Mouse (Mus musculus) lung, postnatal 0 days (tissue): Measurements from ENCODE around the gene Smc3. TPM values are rescaled to one million over a fixed set of nuclear protein-coding genes. Genes with fewer than 3 reads are reported as not detected.
"Not testable (repeated sequence)": the region's sequence is repeated elsewhere in the genome, so short reads cannot be mapped to it uniquely, and the experiment has no call there.

Experiments used
- ATAC-seq: fragments of 200-750 bp; cut with Nextera tagmentation; 2 replicates; pipeline ENCODE4 v1.8.0; 2017; ENCODE audit warnings: moderate library complexity
- DNase-seq: peaks from one replicate; pipeline ENCODE4 v3.0.0-alpha.2; 2016; ENCODE audit warnings: low spot score
- H3K27ac ChIP-seq: fragments of 300-500 bp; sonication (generic); 2 replicates; pipeline ENCODE4 v1.5.1; 2014; ENCODE audit warnings: antibody characterized with exemption, mild to moderate bottlenecking, low read length, mixed read lengths
- H3K27me3 ChIP-seq: fragments of 300-500 bp; sonication (generic); replicated peaks from 2 replicates; pipeline ENCODE4 v1.6.1; 2014; ENCODE audit warnings: low read length, mixed read lengths; ENCODE audit not compliant: insufficient read depth
- H3K36me3 ChIP-seq: fragments of 300-500 bp; sonication (generic); 2 replicates; pipeline ENCODE4 v1.6.1; 2014; ENCODE audit warnings: low read length, mixed read lengths; ENCODE audit not compliant: insufficient read depth
- H3K4me1 ChIP-seq: fragments of 300-500 bp; sonication (generic); 2 replicates; pipeline ENCODE4 v1.6.1; 2014; ENCODE audit warnings: antibody characterized with exemption, low read depth, low read length, mixed read lengths; ENCODE audit not compliant: insufficient read depth
- H3K4me2 ChIP-seq: fragments of 300-500 bp; sonication (generic); replicated peaks from 2 replicates; pipeline ENCODE4 v1.6.1; 2014; ENCODE audit warnings: low read depth, mild to moderate bottlenecking, low read length, moderate library complexity, mixed read lengths
- H3K4me3 ChIP-seq: fragments of 300-500 bp; sonication (generic); 2 replicates; pipeline ENCODE4 v1.5.1; 2014; ENCODE audit warnings: low read depth, low read length
- H3K9ac ChIP-seq: fragments of 300-500 bp; sonication (generic); replicated peaks from 2 replicates; pipeline ENCODE4 v1.6.1; 2014; ENCODE audit warnings: low read depth, mild to moderate bottlenecking
- H3K9me3 ChIP-seq: fragments of 300-500 bp; sonication (generic); 2 replicates; pipeline ENCODE4 v1.6.1; 2016; ENCODE audit warnings: low read length, mixed read lengths
- CTCF ChIP-seq: IDR thresholded peaks from 2 replicates; pipeline ENCODE4 v1.5.1; 2016; ENCODE audit warnings: antibody characterized with exemption, mild to moderate bottlenecking
- EP300 ChIP-seq: IDR thresholded peaks from 2 replicates; pipeline ENCODE4 v1.6.1; 2016; ENCODE audit warnings: antibody characterized with exemption, mild to moderate bottlenecking, control low read depth
- WGBS: fragments of 180-500 bp; shearing (Covaris S2); extraction: QIAGEN DNeasy Blood & Tissue Kit; methylation state at CpG from one replicate; pipeline ENCODE4 v1.1.7; 2014; 5-methylcytosine and 5-hydroxymethylcytosine counted together
- polyA plus RNA-seq: library from polyadenylated mRNA; unstranded; fragments of >200 nt; fragmentation: Nextera tagmentation; extraction: Ambion mirVana; gene quantifications from 2 replicates; pipeline ENCODE4 v1.2.1, GENCODE M21; 2015

The Smc3 gene
- polyA plus RNA-seq, 1 experiment from 2014 or later, result 32.8 TPM

DNA sequence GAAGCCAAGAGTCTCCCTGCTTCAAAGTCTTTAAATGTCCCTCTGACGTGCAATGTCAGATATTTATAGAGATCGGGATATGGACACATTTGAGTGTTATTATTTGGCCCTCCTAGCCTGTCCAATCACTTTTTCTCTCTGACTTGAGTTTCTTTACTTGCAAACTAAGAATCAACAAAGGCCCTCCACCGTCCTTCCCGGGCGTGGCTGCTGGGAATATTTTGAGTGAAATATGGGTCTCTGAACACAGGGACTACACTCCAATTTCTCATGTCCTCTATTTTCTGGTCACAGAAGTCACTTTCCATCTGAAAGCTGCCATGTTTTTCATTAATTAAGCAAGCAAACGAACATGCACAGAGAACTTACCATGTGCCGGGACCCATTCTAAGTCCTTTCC lies 25.7 kb upstream of the Smc3 start:
- Histone ChIP-seq H3K4me2 (no peak overlapping the region), H3K4me3 (no peak overlapping the region), H3K9me3 (no peaks in the 10 kb centered on the region), H3K27me3 (no peaks in the 10 kb centered on the region), H3K27ac (no peak overlapping the region), H3K4me1 (no peaks in the 10 kb centered on the region), H3K36me3 (no peaks in the 10 kb centered on the region), H3K9ac (no peak overlapping the region)
- DNase-seq, result no peak
- WGBS, result 80% methylated on average over 7 of the region's 7 CpGs
- no peak for ATAC-seq
- TF ChIP-seq EP300 (no peak), CTCF (no peak)

- DNase-seq (no peak), ATAC-seq (peak; percentile 8; the same call in 1 of the 2 replicates)
- Histone ChIP-seq H3K27ac (no peak overlapping the region), H3K4me3 (no peak overlapping the region), H3K9me3 (no peaks in the 10 kb centered on the region), H3K4me2 (no peak overlapping the region; the same call in 1 of the 2 replicates), H3K27me3 (no peaks in the 10 kb centered on the region), H3K36me3 (no peaks in the 10 kb centered on the region), H3K4me1 (no peaks in the 10 kb centered on the region), H3K9ac (no peak overlapping the region)
- no peak for TF ChIP-seq EP300
- TF ChIP-seq CTCF, result no peak
- WGBS, result 72% methylated on average over 4 of the region's 4 CpGs
Measured at GRCm38 (mm10) chr19:53575296-53576010, 24.7 kb upstream of the Smc3 start.

DNA sequence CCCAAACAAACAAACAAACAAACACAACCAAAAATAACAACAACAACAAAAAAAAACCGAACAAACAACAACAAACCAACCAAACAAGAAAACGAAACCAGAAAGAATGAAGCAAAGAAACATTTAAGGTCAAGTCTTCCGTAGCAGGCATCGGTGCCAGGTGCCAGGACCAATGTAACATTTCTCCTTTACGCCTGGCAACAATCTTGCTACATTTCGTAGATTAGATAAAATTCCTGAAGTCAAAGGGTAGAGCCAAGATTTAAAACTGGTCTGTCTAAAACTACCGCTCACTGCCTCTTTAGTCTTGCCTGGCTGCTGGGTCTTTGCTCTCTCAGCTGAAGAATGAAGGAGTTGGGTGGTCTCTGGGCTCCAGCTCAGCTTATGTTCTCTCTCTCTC lies 24.1 kb upstream of the Smc3 start:
- no peak for TF ChIP-seq CTCF
- 0 out of 2 replicates have a peak, but pooled peaks have one; percentile 42 for TF ChIP-seq EP300
- peak; percentile 56 for DNase-seq
- 33% methylated on average over 7 of the region's 7 CpGs for WGBS

DNA sequence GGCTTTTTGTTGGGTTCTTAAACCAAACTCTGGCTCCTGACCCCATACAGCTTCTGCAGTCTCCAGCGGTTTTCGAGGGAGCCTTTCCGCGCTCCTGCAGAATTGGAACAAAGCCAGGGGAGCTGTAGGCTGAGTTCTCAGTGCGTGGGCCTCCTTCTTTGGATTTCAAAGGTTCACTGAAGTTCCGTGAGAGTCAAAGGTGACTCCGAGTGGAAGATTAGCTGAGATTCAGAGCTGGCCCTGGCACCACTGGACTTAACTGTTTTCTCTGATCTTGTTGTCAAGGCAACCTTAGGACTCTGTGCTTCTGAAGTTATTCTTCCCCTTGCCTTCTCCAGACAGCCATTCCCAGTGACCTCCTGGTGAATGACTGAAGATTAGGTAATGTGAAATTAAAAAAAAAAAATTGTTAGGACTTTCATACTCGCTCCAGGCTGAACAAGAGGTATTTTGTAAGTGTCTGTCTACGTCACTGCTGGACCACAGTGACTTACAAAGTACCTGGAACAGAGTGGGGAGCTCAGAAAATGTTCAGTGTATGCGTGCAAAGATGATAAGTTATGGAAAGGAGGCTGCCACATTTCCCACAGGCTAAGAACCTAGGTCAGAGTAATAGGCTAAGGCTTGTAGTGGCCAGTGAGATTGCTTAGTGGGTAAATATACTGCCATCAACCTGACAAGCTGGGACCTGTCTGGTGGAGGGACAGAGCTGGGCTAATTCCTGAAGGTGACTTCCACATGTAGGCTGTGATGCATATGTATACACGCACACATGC lies 23.0 kb upstream of the Smc3 start:
- Histone ChIP-seq H3K9ac (no peak overlapping the region), H3K27me3 (no peaks in the 10 kb centered on the region), H3K4me2 (no peak overlapping the region), H3K27ac (no peak overlapping the region), H3K36me3 (no peaks in the 10 kb centered on the region), H3K9me3 (no peaks in the 10 kb centered on the region), H3K4me3 (no peak overlapping the region), H3K4me1 (no peaks in the 10 kb centered on the region)
- TF ChIP-seq CTCF, result no peak
- no peak for TF ChIP-seq EP300
- DNase-seq (peak; percentile 36), ATAC-seq (peak; percentile 19; the same call in 1 of the 2 replicates)
- WGBS, result 33% methylated on average over 11 of the region's 11 CpGs

More for the DNA sequence above, 24.1 kb upstream of the Smc3 start:
- no peak overlapping the region for H3K27ac ChIP-seq
- no peak overlapping the region for H3K9ac ChIP-seq
- H3K4me3 ChIP-seq, result no peak overlapping the region
- H3K36me3 ChIP-seq, result no peaks in the 10 kb centered on the region
- H3K4me2 ChIP-seq, result peak overlapping the region; percentile 25
- H3K27me3 ChIP-seq, result no peaks in the 10 kb centered on the region
- H3K9me3 ChIP-seq, result no peaks in the 10 kb centered on the region
- no peaks in the 10 kb centered on the region for H3K4me1 ChIP-seq
- no peak for ATAC-seq

DNA sequence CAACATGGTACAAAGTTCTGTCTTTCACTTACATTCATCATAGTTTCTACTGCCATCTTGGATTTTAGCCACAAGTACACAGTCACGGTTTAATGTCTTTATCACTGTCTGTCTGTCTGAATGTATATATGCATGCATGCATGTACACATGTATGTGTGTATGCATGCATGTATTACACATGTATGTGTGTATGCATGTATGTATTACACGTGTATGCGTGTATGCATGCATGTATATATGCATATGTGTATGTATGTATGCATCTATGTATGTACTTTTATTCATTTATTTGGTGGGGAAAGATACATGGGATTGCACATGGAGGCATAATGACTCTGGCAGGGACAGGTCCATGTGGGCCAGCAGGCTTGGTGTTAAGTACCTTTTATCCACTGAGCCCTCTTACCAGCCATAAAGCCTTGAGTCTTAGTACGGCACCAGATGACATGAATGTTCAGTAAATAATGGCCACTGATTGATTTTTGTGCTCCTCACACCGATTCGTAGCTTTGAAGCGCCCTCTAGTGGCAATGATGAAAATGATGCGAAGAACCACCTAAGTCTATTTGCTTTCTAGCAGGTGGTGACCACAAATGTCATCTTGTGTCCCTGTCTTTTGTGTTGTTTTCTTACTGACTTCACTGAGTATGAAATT lies 21.5 kb upstream of the Smc3 start:
- ATAC-seq (peak; percentile 55; the same call in 1 of the 2 replicates), DNase-seq (peak; percentile 81)
- no peak overlapping the region for H3K27ac ChIP-seq
- TF ChIP-seq EP300, result no peak
- TF ChIP-seq CTCF, result peak; percentile 91
- no peak overlapping the region for H3K4me2 ChIP-seq
- no peaks in the 10 kb centered on the region for H3K9me3 ChIP-seq
- H3K4me1 ChIP-seq, result no peaks in the 10 kb centered on the region
- no peaks in the 10 kb centered on the region for H3K36me3 ChIP-seq
- H3K27me3 ChIP-seq, result no peaks in the 10 kb centered on the region
- no peak overlapping the region for H3K9ac ChIP-seq
- H3K4me3 ChIP-seq, result no peak overlapping the region
- WGBS, result 12% methylated on average over 8 of the region's 8 CpGs

GRCm38 (mm10) chr19:53580271-53580670 lies 19.9 kb upstream of the Smc3 start:
- not testable (repeated sequence) for H3K9me3 ChIP-seq, H3K9ac ChIP-seq, H3K27ac ChIP-seq, H3K36me3 ChIP-seq, H3K4me2 ChIP-seq, ATAC-seq, H3K4me3 ChIP-seq, H3K4me1 ChIP-seq, H3K27me3 ChIP-seq, DNase-seq
- 83% methylated on average over 8 of the region's 8 CpGs for WGBS

DNA sequence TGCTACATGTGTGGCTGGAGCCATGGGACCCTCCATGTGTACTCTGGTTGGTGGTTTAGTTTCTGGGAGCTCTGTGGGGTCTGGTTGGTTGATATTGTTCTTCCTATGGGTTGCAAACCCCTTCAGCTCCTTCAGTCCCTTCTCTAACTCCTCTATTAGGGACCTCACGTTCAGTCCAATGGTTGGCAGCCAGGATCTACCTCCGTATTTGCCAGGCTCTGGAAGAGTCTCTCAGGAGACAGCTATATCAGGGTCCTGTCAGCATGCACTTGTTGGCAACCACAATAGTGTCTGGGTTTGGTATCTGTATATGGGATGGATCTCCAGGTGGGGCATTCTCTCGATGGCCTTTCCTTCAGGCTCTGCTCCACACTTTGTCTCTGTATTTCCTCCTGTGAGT lies 12.5 kb upstream of the Smc3 start:
- not testable (repeated sequence) for H3K36me3 ChIP-seq, H3K9me3 ChIP-seq, H3K4me1 ChIP-seq, H3K4me3 ChIP-seq, ATAC-seq, H3K4me2 ChIP-seq, DNase-seq, H3K27ac ChIP-seq, H3K9ac ChIP-seq, H3K27me3 ChIP-seq
- 84% methylated on average over 3 of the region's 3 CpGs for WGBS

DNA sequence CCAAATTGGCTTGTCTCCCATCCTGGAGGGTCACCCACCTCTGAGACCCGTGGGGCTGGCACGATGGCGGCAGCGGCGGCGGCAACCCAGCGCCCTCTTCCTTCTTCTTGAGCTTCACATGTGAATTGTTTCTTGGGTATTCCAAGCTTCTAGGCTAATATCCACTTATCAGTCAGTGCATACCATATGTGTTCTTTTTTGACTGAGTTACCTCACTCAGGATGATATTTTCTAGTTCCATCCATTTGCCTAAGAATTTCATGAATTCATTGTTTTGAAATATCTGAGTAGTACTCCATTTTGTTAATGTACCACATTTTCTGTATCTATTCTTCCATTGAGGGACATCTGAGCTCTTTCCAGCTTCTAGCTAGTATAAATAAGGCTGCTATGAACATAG lies 11.2 kb upstream of the Smc3 start, which contains the start of gene Nutf2-ps1:
Nutf2-ps1 (minus strand) TSS at position 101 of the 400 bp plus-strand sequence.
- not testable (repeated sequence) for H3K4me2 ChIP-seq, H3K27ac ChIP-seq, H3K4me1 ChIP-seq, ATAC-seq, H3K9me3 ChIP-seq, H3K9ac ChIP-seq, H3K27me3 ChIP-seq, H3K4me3 ChIP-seq, H3K36me3 ChIP-seq, DNase-seq
- WGBS, result 97% methylated on average over 7 of the region's 7 CpGs
